Mouse (Mus musculus): ENCODE results near the gene Prdm5.

Prdm5 gene

GRCm38 (mm10) chr6:65831443-65831842 lies 52.7 kb downstream of the Prdm5 start:
- no peak for DNase-seq (ENCODE audit: low spot score)

GRCm38 (mm10) chr6:65834013-65834412 lies 55.2 kb downstream of the Prdm5 start:
- no peak for DNase-seq (ENCODE audit: low spot score)

- no peak for DNase-seq (ENCODE audit: low spot score)
Measured at GRCm38 (mm10) chr6:65842579-65842978, 63.8 kb downstream of the Prdm5 start.

GRCm38 (mm10) chr6:65849127-65849526 lies 70.3 kb downstream of the Prdm5 start:
- DNase-seq (ENCODE audit: low spot score) = no peak

- DNase-seq (ENCODE audit: low spot score) = no peak
Measured at GRCm38 (mm10) chr6:65849687-65850086, 70.9 kb downstream of the Prdm5 start.

- DNase-seq (ENCODE audit: low spot score) = no peak
Measured at GRCm38 (mm10) chr6:65850221-65850620, 71.4 kb downstream of the Prdm5 start.

- DNase-seq (ENCODE audit: low spot score) = no peak
Measured at GRCm38 (mm10) chr6:65854020-65854419, 75.2 kb downstream of the Prdm5 start.

- DNase-seq (ENCODE audit: low spot score) = no peak
Measured at GRCm38 (mm10) chr6:65854585-65854984, 75.8 kb downstream of the Prdm5 start.

GRCm38 (mm10) chr6:65860609-65861008 lies 81.8 kb downstream of the Prdm5 start:
- no peak for DNase-seq (ENCODE audit: low spot score)

- DNase-seq (ENCODE audit: low spot score) = no peak
Measured at GRCm38 (mm10) chr6:65862836-65863235, 84.0 kb downstream of the Prdm5 start.

GRCm38 (mm10) chr6:65864233-65864632 lies 85.4 kb downstream of the Prdm5 start:
- no peak for DNase-seq (ENCODE audit: low spot score)

GRCm38 (mm10) chr6:65864919-65865318 lies 86.1 kb downstream of the Prdm5 start:
- DNase-seq (ENCODE audit: low spot score) = no peak

GRCm38 (mm10) chr6:65865861-65866260 lies 87.1 kb downstream of the Prdm5 start:
- no peak for DNase-seq (ENCODE audit: low spot score)

- no peak for DNase-seq (ENCODE audit: low spot score)
Measured at GRCm38 (mm10) chr6:65871754-65872278, 93.0 kb downstream of the Prdm5 start.

GRCm38 (mm10) chr6:65878300-65878699 lies 99.5 kb downstream of the Prdm5 start:
- DNase-seq (ENCODE audit: low spot score) = no peak

- no peak for DNase-seq (ENCODE audit: low spot score)
Measured at GRCm38 (mm10) chr6:65888835-65889234, 110.0 kb downstream of the Prdm5 start.

GRCm38 (mm10) chr6:65892045-65892660 lies 113.4 kb downstream of the Prdm5 start:
- no peak for DNase-seq (ENCODE audit: low spot score)

- no peak for DNase-seq (ENCODE audit: low spot score)
Measured at GRCm38 (mm10) chr6:65906657-65907182, 127.9 kb downstream of the Prdm5 start.

GRCm38 (mm10) chr6:65915421-65915820 lies 136.6 kb downstream of the Prdm5 start:
- DNase-seq (ENCODE audit: low spot score) = no peak

- DNase-seq (ENCODE audit: low spot score) = no peak
Measured at GRCm38 (mm10) chr6:65921703-65922102, 142.9 kb downstream of the Prdm5 start.

GRCm38 (mm10) chr6:65923501-65924084 lies 144.8 kb downstream of the Prdm5 start:
- DNase-seq (ENCODE audit: low spot score) = no peak

- no peak for DNase-seq (ENCODE audit: low spot score)
Measured at GRCm38 (mm10) chr6:65925737-65926333, 147.0 kb downstream of the Prdm5 start.

- DNase-seq (ENCODE audit: low spot score) = no peak
Measured at GRCm38 (mm10) chr6:65930523-65930922, 151.7 kb downstream of the Prdm5 start.

Data from urinary bladder, postnatal 25 days (tissue).